Mouse (Mus musculus): ENCODE measurements around the gene Cysrt1. TPM values are rescaled to one million over a fixed set of nuclear protein-coding genes. Genes with fewer than 3 reads are reported as not detected.

Gene Cysrt1
- polyA plus RNA-seq, 1 experiment = 0.25 TPM

- peaks cover 26% of the 10 kb centered on the region for H3K36me3 ChIP-seq (ENCODE audit: control insufficient read depth, insufficient read depth)
- no peak for TF ChIP-seq MAX (IDR thresholded peaks at IDR 0.05)
- no peak for TF ChIP-seq CEBPB (IDR thresholded peaks at IDR 0.05; ENCODE audit: low read depth)
- no peak for TF ChIP-seq FOSL1 (IDR thresholded peaks at IDR 0.05; ENCODE audit: insufficient read depth, low read length, poor library complexity, severe bottlenecking)
- no peak for TF ChIP-seq CTCF (IDR thresholded peaks at IDR 0.05; ENCODE audit: control insufficient read depth, insufficient read depth, insufficient read length)
- TF ChIP-seq MYOG (IDR thresholded peaks at IDR 0.05; ENCODE audit: control insufficient read depth, extremely low read depth, insufficient read length) = no peak
- TF ChIP-seq MYOD1 (IDR thresholded peaks at IDR 0.05; ENCODE audit: control insufficient read depth, insufficient read length, low read depth) = no peak
- TF ChIP-seq USF1 (IDR thresholded peaks at IDR 0.05; ENCODE audit: low read depth) = no peak
- H3K4me3 ChIP-seq (ENCODE audit: insufficient read depth, poor library complexity, severe bottlenecking) = peak overlapping the region; percentile 93
- H3K79me2 ChIP-seq (ENCODE audit: control insufficient read depth, insufficient read depth) = peaks cover 55% of the 10 kb centered on the region
- peak overlapping the region; percentile 59 for H3ac ChIP-seq (ENCODE audit: control insufficient read depth, insufficient read length, low read depth)
- H3K27me3 ChIP-seq (ENCODE audit: control insufficient read depth, insufficient read depth, insufficient read length) = no peaks in the 10 kb centered on the region
- peaks cover 35% of the 10 kb centered on the region for H3K79me3 ChIP-seq (ENCODE audit: low read depth)
Measured at GRCm38 (mm10) chr2:25210686-25211085, 31.6 kb downstream of the Cysrt1 start.

- H3K27me3 ChIP-seq (ENCODE audit: control insufficient read depth, insufficient read depth, insufficient read length) = no peaks in the 10 kb centered on the region
- no peak overlapping the region for H3K4me3 ChIP-seq (ENCODE audit: insufficient read depth, poor library complexity, severe bottlenecking)
- no peak overlapping the region for H3ac ChIP-seq (ENCODE audit: control insufficient read depth, insufficient read length, low read depth)
- peaks cover 62% of the 10 kb centered on the region for H3K79me2 ChIP-seq (ENCODE audit: control insufficient read depth, insufficient read depth)
- peaks cover 57% of the 10 kb centered on the region for H3K36me3 ChIP-seq (ENCODE audit: control insufficient read depth, insufficient read depth)
- H3K79me3 ChIP-seq (ENCODE audit: low read depth) = peaks cover 35% of the 10 kb centered on the region
- no peak for TF ChIP-seq CTCF (IDR thresholded peaks at IDR 0.05; ENCODE audit: control insufficient read depth, insufficient read depth, insufficient read length)
- no peak for TF ChIP-seq MYOD1 (IDR thresholded peaks at IDR 0.05; ENCODE audit: control insufficient read depth, insufficient read length, low read depth)
- no peak for TF ChIP-seq FOSL1 (IDR thresholded peaks at IDR 0.05; ENCODE audit: insufficient read depth, low read length, poor library complexity, severe bottlenecking)
- no peak for TF ChIP-seq MAX (IDR thresholded peaks at IDR 0.05)
- no peak for TF ChIP-seq CEBPB (IDR thresholded peaks at IDR 0.05; ENCODE audit: low read depth)
- TF ChIP-seq MYOG (IDR thresholded peaks at IDR 0.05; ENCODE audit: control insufficient read depth, extremely low read depth, insufficient read length) = no peak
- TF ChIP-seq USF1 (IDR thresholded peaks at IDR 0.05; ENCODE audit: low read depth) = no peak
Measured at GRCm38 (mm10) chr2:25207593-25207992, 34.7 kb downstream of the Cysrt1 start.

DNA sequence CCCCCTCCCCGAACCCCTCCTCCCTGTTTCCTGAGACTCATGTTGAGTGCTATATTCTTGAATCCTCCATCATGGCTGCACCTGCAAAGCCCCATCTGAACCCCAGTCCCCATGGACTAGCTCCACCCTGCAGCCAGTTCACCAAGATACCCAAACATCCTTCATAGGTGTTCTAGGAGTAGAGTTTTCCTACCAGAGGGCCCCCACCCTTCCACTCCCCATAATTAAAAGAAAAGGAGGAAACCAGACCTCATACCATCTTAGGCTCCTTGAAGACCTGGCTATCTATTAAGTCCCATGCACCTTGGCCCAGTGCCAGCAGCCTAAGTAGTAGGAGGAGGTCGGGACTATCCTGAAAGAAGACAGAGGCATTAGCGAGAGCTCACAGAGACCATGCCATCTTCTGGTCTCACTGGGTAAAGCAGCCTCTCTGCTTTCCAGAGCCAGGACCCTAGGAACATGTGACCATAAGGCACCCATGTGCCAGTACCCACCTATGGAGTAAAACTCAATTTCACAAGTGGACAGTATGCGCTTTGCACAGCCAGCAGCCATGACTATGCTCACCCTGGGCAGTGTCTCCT lies 38.5 kb downstream of the Cysrt1 start:
- Histone ChIP-seq H3K27me3 (ENCODE audit: control insufficient read depth, insufficient read depth, insufficient read length) (no peaks in the 10 kb centered on the region), H3K79me2 (ENCODE audit: control insufficient read depth, insufficient read depth) (peaks cover 36% of the 10 kb centered on the region), H3K79me3 (ENCODE audit: low read depth) (peaks cover 15% of the 10 kb centered on the region), H3K36me3 (ENCODE audit: control insufficient read depth, insufficient read depth) (peaks cover 79% of the 10 kb centered on the region), H3ac (ENCODE audit: control insufficient read depth, insufficient read length, low read depth) (no peak overlapping the region), H3K4me3 (ENCODE audit: insufficient read depth, poor library complexity, severe bottlenecking) (no peak overlapping the region)
- TF ChIP-seq MYOG (IDR thresholded peaks at IDR 0.05; ENCODE audit: control insufficient read depth, extremely low read depth, insufficient read length) (no peak), CEBPB (IDR thresholded peaks at IDR 0.05; ENCODE audit: low read depth) (no peak), CTCF (IDR thresholded peaks at IDR 0.05; ENCODE audit: control insufficient read depth, insufficient read depth, insufficient read length) (no peak), USF1 (IDR thresholded peaks at IDR 0.05; ENCODE audit: low read depth) (no peak), MYOD1 (IDR thresholded peaks at IDR 0.05; ENCODE audit: control insufficient read depth, insufficient read length, low read depth) (no peak), MAX (IDR thresholded peaks at IDR 0.05) (no peak), FOSL1 (IDR thresholded peaks at IDR 0.05; ENCODE audit: insufficient read depth, low read length, poor library complexity, severe bottlenecking) (no peak)

DNA sequence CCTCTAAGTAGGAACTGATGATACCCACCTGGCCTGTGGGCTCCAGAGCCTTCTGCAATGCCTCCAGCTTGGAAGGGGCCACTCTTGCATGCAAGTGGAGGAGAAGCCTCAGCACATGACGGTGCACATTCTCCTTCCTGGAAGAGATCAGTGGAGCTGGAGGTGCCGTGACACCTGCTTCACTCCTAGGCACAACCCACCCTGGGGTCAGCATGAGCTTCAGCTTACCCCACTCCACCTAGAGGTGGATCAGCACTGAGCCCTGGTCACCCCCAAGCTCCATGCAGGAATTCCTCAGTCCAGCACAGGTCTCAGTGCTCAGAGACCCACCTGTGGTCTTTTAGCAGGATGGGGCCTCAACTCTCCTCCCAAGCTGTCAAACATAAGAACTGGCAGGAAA lies 41.6 kb downstream of the Cysrt1 start:
- no peaks in the 10 kb centered on the region for H3K27me3 ChIP-seq (ENCODE audit: control insufficient read depth, insufficient read depth, insufficient read length)
- peaks cover 61% of the 10 kb centered on the region for H3K36me3 ChIP-seq (ENCODE audit: control insufficient read depth, insufficient read depth)
- no peak overlapping the region for H3K4me3 ChIP-seq (ENCODE audit: insufficient read depth, poor library complexity, severe bottlenecking)
- no peak overlapping the region for H3ac ChIP-seq (ENCODE audit: control insufficient read depth, insufficient read length, low read depth)
- no peak for TF ChIP-seq CTCF (IDR thresholded peaks at IDR 0.05; ENCODE audit: control insufficient read depth, insufficient read depth, insufficient read length)
- no peak for TF ChIP-seq MYOD1 (IDR thresholded peaks at IDR 0.05; ENCODE audit: control insufficient read depth, insufficient read length, low read depth)
- TF ChIP-seq MAX (IDR thresholded peaks at IDR 0.05) = no peak
- TF ChIP-seq CEBPB (IDR thresholded peaks at IDR 0.05; ENCODE audit: low read depth) = no peak
- no peak for TF ChIP-seq MYOG (IDR thresholded peaks at IDR 0.05; ENCODE audit: control insufficient read depth, extremely low read depth, insufficient read length)
- TF ChIP-seq FOSL1 (IDR thresholded peaks at IDR 0.05; ENCODE audit: insufficient read depth, low read length, poor library complexity, severe bottlenecking) = no peak
- no peak for TF ChIP-seq USF1 (IDR thresholded peaks at IDR 0.05; ENCODE audit: low read depth)
- peaks cover 12% of the 10 kb centered on the region for H3K79me2 ChIP-seq (ENCODE audit: control insufficient read depth, insufficient read depth)
- no peaks in the 10 kb centered on the region for H3K79me3 ChIP-seq (ENCODE audit: low read depth)

GRCm38 (mm10) chr2:25197946-25198345 lies 44.3 kb downstream of the Cysrt1 start:
- TF ChIP-seq FOSL1 (IDR thresholded peaks at IDR 0.05; ENCODE audit: insufficient read depth, low read length, poor library complexity, severe bottlenecking) (no peak), MYOD1 (IDR thresholded peaks at IDR 0.05; ENCODE audit: control insufficient read depth, insufficient read length, low read depth) (no peak), CTCF (IDR thresholded peaks at IDR 0.05; ENCODE audit: control insufficient read depth, insufficient read depth, insufficient read length) (no peak), CEBPB (IDR thresholded peaks at IDR 0.05; ENCODE audit: low read depth) (no peak), MYOG (IDR thresholded peaks at IDR 0.05; ENCODE audit: control insufficient read depth, extremely low read depth, insufficient read length) (no peak), USF1 (IDR thresholded peaks at IDR 0.05; ENCODE audit: low read depth) (no peak), MAX (IDR thresholded peaks at IDR 0.05) (no peak)

More at GRCm38 (mm10) chr2:25197946-25198345, 44.3 kb downstream of the Cysrt1 start:
- Histone ChIP-seq H3ac (ENCODE audit: control insufficient read depth, insufficient read length, low read depth) (no peak overlapping the region), H3K79me2 (ENCODE audit: control insufficient read depth, insufficient read depth) (peaks cover 30% of the 10 kb centered on the region), H3K79me3 (ENCODE audit: low read depth) (peaks cover 3% of the 10 kb centered on the region), H3K4me3 (ENCODE audit: insufficient read depth, poor library complexity, severe bottlenecking) (no peak overlapping the region), H3K36me3 (ENCODE audit: control insufficient read depth, insufficient read depth) (peaks cover 46% of the 10 kb centered on the region), H3K27me3 (ENCODE audit: control insufficient read depth, insufficient read depth, insufficient read length) (no peaks in the 10 kb centered on the region)
